31 mouse cellular contexts compared by ENCODE assay signal in genomic region chr2:36071660-36072305, GRCm38 (mm10). TPM values are rescaled to one million over a fixed set of nuclear protein-coding genes. Genes with fewer than 3 reads are reported as not detected.
DNase-seq lines count a peak whose midpoint lies in the region; ATAC-seq and TF ChIP-seq lines count a peak whose summit lies in the region.
"Had no signal": no experiment of that assay in that cellular context is flagged by ENCODE, and none has a peak within 500 bp of the region (broad histone marks: within the 10 kb centered on the region; RNA-seq: fewer than 3 reads in every experiment).

No protein-coding gene starts in this region.

- DNase-seq in adrenal gland, adult 2 months = peak; percentile 13
- no peak for DNase-seq in adrenal gland, postnatal 36 days
- peak; percentile 99 for DNase-seq in liver, adult 2 months (ENCODE audit: extremely low read depth, low read depth, low spot score)
- DNase-seq in liver, postnatal 0 days = peak; percentile 63
- no peak for DNase-seq in thymus, postnatal 25 days
- DNase-seq: adrenal gland, postnatal 10 days; cerebellum, adult 11 months; cerebellum, adult 2 months; cerebellum, adult 9-11 months; cerebellum, postnatal 25 days; forebrain, postnatal 0 days; gastrocnemius, adult 2 months; gastrocnemius, postnatal 14 days; heart, adult 11 months had no signal

- H3K9ac ChIP-seq in liver, adult 2 months (ENCODE audit: low read depth, low read length) = no peak overlapping the region
- no peak overlapping the region for H3K9ac ChIP-seq in liver, embryonic 12.5 days
- no peak overlapping the region for H3K9ac ChIP-seq in liver, postnatal 0 days (replicated peaks)
- H3K9ac ChIP-seq: embryonic facial prominence, embryonic 12.5 days; embryonic facial prominence, embryonic 15.5 days; forebrain, postnatal 0 days; hindbrain, embryonic 12.5 days; hindbrain, embryonic 15.5 days had no signal

- H3K9me3 ChIP-seq in liver, embryonic 12.5 days (replicated peaks) = no peaks in the 10 kb centered on the region
- H3K9me3 ChIP-seq in liver, postnatal 0 days (ENCODE audit: low read length) = no peaks in the 10 kb centered on the region
- H3K9me3 ChIP-seq: embryonic facial prominence, embryonic 12.5 days; embryonic facial prominence, embryonic 15.5 days; hindbrain, embryonic 12.5 days; hindbrain, embryonic 15.5 days had no signal

- H3K4me3 ChIP-seq in liver, adult 2 months (ENCODE audit: insufficient read depth, low read depth, low read length) = no peak overlapping the region
- H3K4me3 ChIP-seq in liver, embryonic 12.5 days = no peak overlapping the region
- H3K4me3 ChIP-seq in liver, postnatal 0 days (ENCODE audit: low read depth, low read length) = no peak overlapping the region
- H3K4me3 ChIP-seq: embryonic facial prominence, embryonic 12.5 days; embryonic facial prominence, embryonic 15.5 days; gastrocnemius, adult 2 months; hindbrain, embryonic 12.5 days; hindbrain, embryonic 15.5 days had no signal

- no peak for TF ChIP-seq POLR2A in liver, adult 2 months (IDR thresholded peaks at IDR 0.05; ENCODE audit: extremely low read depth, insufficient read depth, low read length)

- H3K4me2 ChIP-seq in liver, embryonic 12.5 days = no peak overlapping the region
- no peak overlapping the region for H3K4me2 ChIP-seq in liver, postnatal 0 days (ENCODE audit: low read depth, low read length)
- H3K4me2 ChIP-seq: embryonic facial prominence, embryonic 12.5 days; embryonic facial prominence, embryonic 15.5 days; heart, embryonic 11.5 days; hindbrain, embryonic 12.5 days; hindbrain, embryonic 15.5 days had no signal

- ATAC-seq in liver, embryonic 12.5 days = no peak
- peak; percentile 94 for ATAC-seq in liver, postnatal 0 days
- ATAC-seq: activated CD4-positive, CD25-positive, alpha-beta regulatory T cell, adult 4 months; forebrain, embryonic 14.5 days; forebrain, postnatal 0 days had no signal

- H3K4me1 ChIP-seq in liver, adult 2 months (ENCODE audit: control insufficient read depth, insufficient read depth, low read length) = peaks cover 16% of the 10 kb centered on the region
- no peaks in the 10 kb centered on the region for H3K4me1 ChIP-seq in liver, embryonic 12.5 days
- peaks cover 3% of the 10 kb centered on the region; the same call in 1 of the 2 replicates for H3K4me1 ChIP-seq in liver, postnatal 0 days (ENCODE audit: insufficient read depth)
- H3K4me1 ChIP-seq: embryonic facial prominence, embryonic 12.5 days; embryonic facial prominence, embryonic 15.5 days had no signal

- H3K27ac ChIP-seq in liver, adult 2 months (replicated peaks; ENCODE audit: insufficient read depth, low read depth, low read length) = peak overlapping the region; percentile 33
- H3K27ac ChIP-seq in liver, embryonic 12.5 days = no peak overlapping the region
- H3K27ac ChIP-seq in liver, postnatal 0 days (ENCODE audit: low read depth) = peak overlapping the region; percentile 71
- H3K27ac ChIP-seq: embryonic facial prominence, embryonic 12.5 days; embryonic facial prominence, embryonic 15.5 days; gastrocnemius, adult 2 months; hindbrain, embryonic 12.5 days; hindbrain, embryonic 15.5 days had no signal

- 0 out of 2 replicates have a peak, but pooled peaks have one; percentile 9 for TF ChIP-seq EP300 in liver, postnatal 0 days (IDR thresholded peaks at IDR 0.05; ENCODE audit: low read depth)

- 35% methylated on average over 8 of the region's 8 CpGs for WGBS in liver, adult 2 months
- WGBS in liver, embryonic 12.5 days (ENCODE audit: insufficient replicate concordance) = 60% methylated on average over 8 of the region's 8 CpGs
- WGBS in liver, postnatal 0 days (ENCODE audit: insufficient replicate concordance) = 58% methylated on average over 8 of the region's 8 CpGs

- no peaks in the 10 kb centered on the region for H3K36me3 ChIP-seq in liver, adult 2 months (ENCODE audit: control insufficient read depth, insufficient read depth, low read length)
- no peaks in the 10 kb centered on the region for H3K36me3 ChIP-seq in liver, embryonic 12.5 days
- H3K36me3 ChIP-seq in liver, postnatal 0 days (replicated peaks; ENCODE audit: insufficient read depth, low read length) = no peaks in the 10 kb centered on the region
- H3K36me3 ChIP-seq: embryonic facial prominence, embryonic 12.5 days; embryonic facial prominence, embryonic 15.5 days; hindbrain, embryonic 12.5 days; hindbrain, embryonic 15.5 days had no signal

- H3K27me3 ChIP-seq in liver, adult 2 months (ENCODE audit: control insufficient read depth, insufficient read depth, low read length) = no peaks in the 10 kb centered on the region
- H3K27me3 ChIP-seq in liver, embryonic 12.5 days (replicated peaks) = no peaks in the 10 kb centered on the region
- H3K27me3 ChIP-seq in liver, postnatal 0 days (ENCODE audit: insufficient read depth, low read length) = no peaks in the 10 kb centered on the region
- H3K27me3 ChIP-seq: embryonic facial prominence, embryonic 12.5 days; hindbrain, embryonic 12.5 days; hindbrain, embryonic 15.5 days had no signal

- no peak; the same call in 1 of the 2 replicates for TF ChIP-seq CTCF in liver, adult 2 months (IDR thresholded peaks at IDR 0.05; ENCODE audit: low read depth, low read length)
- peak; percentile 16; the same call in 1 of the 2 replicates for TF ChIP-seq CTCF in liver, postnatal 0 days (IDR thresholded peaks at IDR 0.05; ENCODE audit: low read depth)

- no peaks in the 10 kb centered on the region for H3K79me2 ChIP-seq in liver, adult 2 months (ENCODE audit: control insufficient read depth, insufficient read depth, low read length)

RNA-seq across cellular contexts. Expression of gene Morn5, which starts 22.5 kb away (rescaled TPM):
- total RNA-seq in adrenal gland, adult 2 months (2021) = not detected
- polyA plus RNA-seq in adrenal gland, adult 2 months (2012; rRNA removed) = 0.33 TPM in 1 of 2 replicates, not detected in the other
- total RNA-seq in adrenal gland, postnatal 36 days (2021) = 1 to 10 TPM in 1 of 2 experiments, under 1 TPM in 1; 0.56 to 1.1 TPM
- not detected in 2 replicates for total RNA-seq in liver, adult 2 months (2014; rRNA removed)
- polyA plus RNA-seq in liver, adult 2 months (2012; rRNA removed) = not detected in 2 replicates
- polyA plus RNA-seq in liver, embryonic 12.5 days (2016; fragmentation: Nextera tagmentation; extraction: Ambion mirVana) = 0.18 TPM in 1 of 2 replicates, not detected in the other
- polyA plus RNA-seq in liver, postnatal 0 days (2015; fragmentation: Nextera tagmentation; extraction: Ambion mirVana) = not detected in 2 replicates
- total RNA-seq: adrenal gland, postnatal 10 days; adrenal gland, postnatal 4 days; common myeloid progenitor, adult 5-6 weeks; ES-E14; gastrocnemius, adult 2 months; gastrocnemius, postnatal 14 days; gastrocnemius, postnatal 4 days; heart, adult 8-10 months; heart, postnatal 25 days; hematopoietic stem cell, adult 5-6 weeks had no signal
- polyA plus RNA-seq: activated CD4-positive, CD25-positive, alpha-beta regulatory T cell, adult 4 months; heart, embryonic 14.5 days; heart, postnatal 0 days had no signal

RNA-seq across cellular contexts. Expression of gene Ndufa8, which starts 22.6 kb away (rescaled TPM):
- 100 to 1,000 TPM; 192 to 258 TPM for total RNA-seq in adrenal gland, adult 2 months (2021)
- 42.9 and 48.8 TPM in 2 replicates for polyA plus RNA-seq in adrenal gland, adult 2 months (2012; rRNA removed)
- total RNA-seq in adrenal gland, postnatal 36 days (2021) = 100 to 1,000 TPM; 205 to 220 TPM
- 87.0 and 90.9 TPM in 2 replicates for total RNA-seq in liver, adult 2 months (2014; rRNA removed)
- 86.2 and 96.3 TPM in 2 replicates for polyA plus RNA-seq in liver, adult 2 months (2012; rRNA removed)
- polyA plus RNA-seq in liver, embryonic 12.5 days (2016; fragmentation: Nextera tagmentation; extraction: Ambion mirVana) = 155 and 162 TPM in 2 replicates
- 241 and 253 TPM in 2 replicates for polyA plus RNA-seq in liver, postnatal 0 days (2015; fragmentation: Nextera tagmentation; extraction: Ambion mirVana)

RNA-seq across cellular contexts. Expression of gene Lhx6, which starts 33.4 kb away (rescaled TPM):
- 1 to 10 TPM; 2.0 to 2.3 TPM for total RNA-seq in adrenal gland, adult 2 months (2021)
- 3.4 and 5.2 TPM in 2 replicates for polyA plus RNA-seq in adrenal gland, adult 2 months (2012; rRNA removed)
- 1 to 10 TPM; 1.6 to 1.8 TPM for total RNA-seq in adrenal gland, postnatal 36 days (2021)
- 0.37 and 0.67 TPM in 2 replicates for total RNA-seq in liver, adult 2 months (2014; rRNA removed)
- polyA plus RNA-seq in liver, adult 2 months (2012; rRNA removed) = 1.7 and 3.0 TPM in 2 replicates
- 0.29 and 0.39 TPM in 2 replicates for polyA plus RNA-seq in liver, embryonic 12.5 days (2016; fragmentation: Nextera tagmentation; extraction: Ambion mirVana)
- polyA plus RNA-seq in liver, postnatal 0 days (2015; fragmentation: Nextera tagmentation; extraction: Ambion mirVana) = 1.2 and 1.3 TPM in 2 replicates
- total RNA-seq: common myeloid progenitor, adult 5-6 weeks; hematopoietic stem cell, adult 5-6 weeks had no signal
- polyA plus RNA-seq: activated CD4-positive, CD25-positive, alpha-beta regulatory T cell, adult 4 months had no signal

Comparison
In these comparisons a context has a peak if more than half of its experiments do, and no peak if none do; other contexts are left out.
1. DNase-seq: peak in adrenal gland, adult 2 months (single experiment), liver, adult 2 months (single experiment) and liver, postnatal 0 days (single experiment); none in adrenal gland, postnatal 36 days (0 of 2) and thymus, postnatal 25 days (single experiment).